In genomic region chr9:21803986-21804644, GRCm38 (mm10) we compare ENCODE assay signal across 7 mouse cellular contexts. TPM values are rescaled to one million over a fixed set of nuclear protein-coding genes. Genes with fewer than 3 reads are reported as not detected.
DNase-seq lines count a peak whose midpoint lies in the region; ATAC-seq lines count a peak whose summit lies in the region.

No protein-coding gene starts in this region.

- H3K27ac ChIP-seq in intestine, embryonic 16.5 days (ENCODE audit: low read length), result peak overlapping the region; percentile 42; the same call in 1 of the 2 replicates
- no peak overlapping the region for H3K27ac ChIP-seq in midbrain, embryonic 12.5 days (replicated peaks)

- no peak overlapping the region for H3K4me2 ChIP-seq in intestine, embryonic 16.5 days (ENCODE audit: low read depth, low read length)
- no peak overlapping the region for H3K4me2 ChIP-seq in midbrain, embryonic 12.5 days (replicated peaks)

- peaks cover 3% of the 10 kb centered on the region; the same call in 1 of the 2 replicates for H3K36me3 ChIP-seq in intestine, embryonic 16.5 days (ENCODE audit: control insufficient read depth, insufficient read depth, low read length)
- no peaks in the 10 kb centered on the region for H3K36me3 ChIP-seq in midbrain, embryonic 12.5 days

- no peak overlapping the region for H3K4me3 ChIP-seq in intestine, embryonic 16.5 days (ENCODE audit: low read length)
- no peak overlapping the region for H3K4me3 ChIP-seq in midbrain, embryonic 12.5 days

- H3K4me1 ChIP-seq in intestine, embryonic 16.5 days (ENCODE audit: control insufficient read depth, insufficient read depth, low read length), result no peaks in the 10 kb centered on the region
- H3K4me1 ChIP-seq in midbrain, embryonic 12.5 days, result no peaks in the 10 kb centered on the region

- ATAC-seq in intestine, embryonic 16.5 days, result peak; percentile 90
- ATAC-seq in midbrain, embryonic 12.5 days (ENCODE audit: low FRiP score, low read depth), result peak; percentile 90

- no peaks in the 10 kb centered on the region for H3K9me3 ChIP-seq in intestine, embryonic 16.5 days (ENCODE audit: control insufficient read depth, low read length)
- no peaks in the 10 kb centered on the region for H3K9me3 ChIP-seq in midbrain, embryonic 12.5 days

- peak; percentile 85 to 87 for DNase-seq in adrenal gland, adult 18-20 months (ENCODE audit: low spot score in 2 of 2)
- peak; percentile 91 for DNase-seq in embryo, embryonic 11 days
- peak; percentile 84 for DNase-seq in gastrocnemius, postnatal 36 days
- peak; percentile 80 for DNase-seq in left cerebral cortex, postnatal 36 days (ENCODE audit: low spot score in 2 of 2)
- DNase-seq in skeletal muscle tissue, adult 2 months (ENCODE audit: low read depth, low spot score), result peak; percentile 87

- no peaks in the 10 kb centered on the region for H3K27me3 ChIP-seq in intestine, embryonic 16.5 days (replicated peaks; ENCODE audit: control insufficient read depth, insufficient read depth, low read length)
- H3K27me3 ChIP-seq in midbrain, embryonic 12.5 days, result no peaks in the 10 kb centered on the region

- 40% methylated on average over 13 of the region's 13 CpGs for WGBS in intestine, embryonic 16.5 days
- WGBS in midbrain, embryonic 12.5 days, result 39% methylated on average over 13 of the region's 13 CpGs

- peak overlapping the region; percentile 43; the same call in 1 of the 2 replicates for H3K9ac ChIP-seq in intestine, embryonic 16.5 days (ENCODE audit: low read depth, low read length)
- no peak overlapping the region for H3K9ac ChIP-seq in midbrain, embryonic 12.5 days (replicated peaks)

- intact Hi-C loops in gastrocnemius, postnatal 36 days (cut with DNase I), result loop anchor here (1.0 to 5.0 kb wide), 3 partner anchors 53 to 202 kb away; no protein-coding TSS in a partner anchor
- intact Hi-C loops in left cerebral cortex, postnatal 36 days (cut with DNase I), result loop anchor here (5.0 to 10.0 kb wide), 2 partner anchors 119 to 192 kb away; no protein-coding TSS in a partner anchor

RNA-seq across cellular contexts. Expression of gene Kank2, which starts 5.6 kb away (rescaled TPM):
- 10 to 100 TPM; 31.1 to 31.3 TPM for total RNA-seq in adrenal gland, adult 18-20 months (2021)
- 10 to 100 TPM; 12.7 to 13.3 TPM for total RNA-seq in gastrocnemius, postnatal 36 days (2021)
- 9.7 and 9.9 TPM in 2 replicates for polyA plus RNA-seq in intestine, embryonic 16.5 days (2015; fragmentation: Nextera tagmentation; extraction: Ambion mirVana)
- 1 to 10 TPM; 6.5 to 8.4 TPM for total RNA-seq in left cerebral cortex, postnatal 36 days (2021)
- polyA plus RNA-seq in midbrain, embryonic 12.5 days (2016; fragmentation: Nextera tagmentation; extraction: Ambion mirVana), result 7.7 and 9.9 TPM in 2 replicates

RNA-seq across cellular contexts. Expression of gene Angptl8, which starts 31.2 kb away (rescaled TPM):
- 10 to 100 TPM in 1 of 2 experiments, 1 to 10 TPM in 1; 8.2 to 26.2 TPM for total RNA-seq in adrenal gland, adult 18-20 months (2021)
- total RNA-seq in gastrocnemius, postnatal 36 days (2021), result not detected
- 17.3 and 18.4 TPM in 2 replicates for polyA plus RNA-seq in intestine, embryonic 16.5 days (2015; fragmentation: Nextera tagmentation; extraction: Ambion mirVana)
- not detected for total RNA-seq in left cerebral cortex, postnatal 36 days (2021)
- 0.28 and 0.64 TPM in 2 replicates for polyA plus RNA-seq in midbrain, embryonic 12.5 days (2016; fragmentation: Nextera tagmentation; extraction: Ambion mirVana)

RNA-seq across cellular contexts. Expression of gene Spc24, which starts 44.0 kb away (rescaled TPM):
- total RNA-seq in adrenal gland, adult 18-20 months (2021), result 1 to 10 TPM in 1 of 2 experiments, under 1 TPM in 1; 0.56 to 1.1 TPM
- total RNA-seq in gastrocnemius, postnatal 36 days (2021), result 1 to 10 TPM in 1 of 2 experiments, under 1 TPM in 1; 0.64 to 1.8 TPM
- polyA plus RNA-seq in intestine, embryonic 16.5 days (2015; fragmentation: Nextera tagmentation; extraction: Ambion mirVana), result 85.5 and 106 TPM in 2 replicates
- total RNA-seq in left cerebral cortex, postnatal 36 days (2021), result 1 to 10 TPM; 1.5 TPM
- 74.2 and 87.2 TPM in 2 replicates for polyA plus RNA-seq in midbrain, embryonic 12.5 days (2016; fragmentation: Nextera tagmentation; extraction: Ambion mirVana)

RNA-seq across cellular contexts. Expression of gene Dock6, which starts 48.3 kb away (rescaled TPM):
- total RNA-seq in adrenal gland, adult 18-20 months (2021), result 10 to 100 TPM; 29.7 to 36.1 TPM
- 10 to 100 TPM; 10.1 to 12.5 TPM for total RNA-seq in gastrocnemius, postnatal 36 days (2021)
- polyA plus RNA-seq in intestine, embryonic 16.5 days (2015; fragmentation: Nextera tagmentation; extraction: Ambion mirVana), result 23.3 and 24.7 TPM in 2 replicates
- 10 to 100 TPM; 11.4 to 18.8 TPM for total RNA-seq in left cerebral cortex, postnatal 36 days (2021)
- polyA plus RNA-seq in midbrain, embryonic 12.5 days (2016; fragmentation: Nextera tagmentation; extraction: Ambion mirVana), result 20.0 and 24.5 TPM in 2 replicates

Comparison
In these comparisons a context has a peak if more than half of its experiments do, and no peak if none do; other contexts are left out.
1. RNA of gene Angptl8, which starts 31.2 kb away (total RNA-seq): 8.2 to 26.2 TPM in adrenal gland, adult 18-20 months; not detected in gastrocnemius, postnatal 36 days and not detected in left cerebral cortex, postnatal 36 days; every median in the first group is over 4 times any median in the second.
2. Peak in every context shown above with its lines, with median percentiles within 50 percentile points of each other: DNase-seq.